Mouse (Mus musculus): ENCODE measurements at regions not wholly inside any gene's neighbourhood (a gene's known extent, or its start where the extent isn't known, plus 50 kb on each side); places are given as distances from the start of the nearest gene placed in this dataset.

- no peak for TF ChIP-seq CTCF (IDR thresholded peaks at IDR 0.05; ENCODE audit: low read depth)
- TF ChIP-seq EP300 (IDR thresholded peaks at IDR 0.05; ENCODE audit: low read depth) = no peak
These were observed 87.6 kb upstream of the Gnai1 start for GRCm38 (mm10) chr5:18447665-18448329.

Data from liver, postnatal 0 days (tissue).